Mouse (Mus musculus) adrenal gland (tissue): ENCODE measurements around the gene Pard3b.

ENCODE experiments used
- intact Hi-C: fragments of 180-260 bp; cut with DNase I; formaldehyde crosslinking; loops from one replicate; pipeline ENCODE4 v1.15.1; 2025

Pard3b gene

DNA sequence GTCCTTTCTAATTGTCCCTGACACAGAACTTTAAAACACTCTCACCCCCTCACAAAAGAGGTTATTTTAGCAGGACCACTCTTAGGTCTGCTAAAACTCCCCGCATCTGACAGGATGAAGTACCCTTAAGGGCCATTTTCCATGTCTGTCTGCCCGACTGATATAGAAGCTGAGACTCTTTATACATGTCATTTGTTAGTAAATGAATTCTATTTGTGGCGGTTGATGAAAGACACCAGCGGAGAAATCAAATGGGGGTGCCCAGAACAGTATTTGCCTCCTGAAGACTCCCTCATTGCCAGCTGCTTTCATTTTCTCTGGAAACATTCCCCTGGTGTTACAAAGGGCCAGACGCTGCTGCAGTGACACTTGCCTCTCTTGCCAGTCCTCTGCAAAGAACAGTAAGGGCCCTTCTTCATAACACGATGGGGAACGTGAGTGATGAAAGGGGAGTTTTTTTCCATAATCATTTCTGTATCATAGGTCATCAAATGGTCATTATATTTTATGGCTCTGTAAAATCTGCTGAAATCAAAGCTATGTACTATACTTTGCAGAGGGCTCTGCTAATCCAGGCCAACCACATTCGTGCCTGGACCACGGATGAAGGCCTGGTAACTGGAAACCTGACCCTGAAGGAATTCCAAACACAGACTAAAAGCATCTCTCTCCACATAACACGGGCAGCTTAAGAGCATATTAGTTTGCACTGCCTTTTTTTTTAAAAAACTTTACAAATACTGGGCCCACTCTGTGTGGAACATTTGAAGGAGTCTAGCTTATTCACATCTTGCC is 993.1 kb downstream of the Pard3b start:
- intact Hi-C loops, result no loop called here

DNA sequence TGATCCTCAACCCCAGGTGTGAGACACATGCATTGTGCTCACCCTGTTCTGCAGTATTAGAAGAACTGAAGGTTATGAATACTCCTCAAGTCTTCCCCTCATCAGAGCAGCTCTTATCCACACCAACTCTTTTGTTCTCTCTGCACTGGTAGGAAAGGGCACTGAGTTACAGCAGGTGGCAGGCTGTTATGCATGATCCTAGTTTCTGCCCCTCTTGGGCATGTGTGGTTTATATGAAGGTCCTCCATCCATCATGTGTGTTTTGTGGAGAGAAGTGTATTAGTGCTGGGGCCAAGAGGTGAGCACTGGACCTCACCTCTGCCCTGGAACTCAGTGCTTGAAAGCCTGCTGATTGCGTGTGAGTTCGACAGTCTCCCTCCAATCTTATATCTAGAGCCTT is 994.3 kb downstream of the Pard3b start:
- intact Hi-C loops, result no loop called here

DNA sequence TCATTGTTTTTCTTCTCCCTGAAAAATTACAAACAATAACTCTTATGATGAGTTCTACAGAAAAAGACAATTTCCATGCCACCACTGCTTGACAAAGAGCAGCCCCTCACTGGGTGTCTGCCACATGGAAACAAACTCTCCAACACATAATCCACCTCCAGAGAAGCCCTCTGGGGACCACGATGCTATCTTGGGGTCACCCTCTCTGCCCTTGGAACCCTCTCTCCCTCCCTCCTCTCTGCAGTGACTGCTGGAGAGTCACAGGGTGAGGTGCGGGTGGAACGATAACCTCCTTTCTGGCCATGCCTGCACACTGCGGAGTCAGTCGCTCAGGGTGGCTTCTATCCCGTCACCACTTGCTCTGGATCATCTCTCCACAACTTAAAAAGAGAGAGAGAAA is 996.6 kb downstream of the Pard3b start:
- intact Hi-C loops, result no loop called here

DNA sequence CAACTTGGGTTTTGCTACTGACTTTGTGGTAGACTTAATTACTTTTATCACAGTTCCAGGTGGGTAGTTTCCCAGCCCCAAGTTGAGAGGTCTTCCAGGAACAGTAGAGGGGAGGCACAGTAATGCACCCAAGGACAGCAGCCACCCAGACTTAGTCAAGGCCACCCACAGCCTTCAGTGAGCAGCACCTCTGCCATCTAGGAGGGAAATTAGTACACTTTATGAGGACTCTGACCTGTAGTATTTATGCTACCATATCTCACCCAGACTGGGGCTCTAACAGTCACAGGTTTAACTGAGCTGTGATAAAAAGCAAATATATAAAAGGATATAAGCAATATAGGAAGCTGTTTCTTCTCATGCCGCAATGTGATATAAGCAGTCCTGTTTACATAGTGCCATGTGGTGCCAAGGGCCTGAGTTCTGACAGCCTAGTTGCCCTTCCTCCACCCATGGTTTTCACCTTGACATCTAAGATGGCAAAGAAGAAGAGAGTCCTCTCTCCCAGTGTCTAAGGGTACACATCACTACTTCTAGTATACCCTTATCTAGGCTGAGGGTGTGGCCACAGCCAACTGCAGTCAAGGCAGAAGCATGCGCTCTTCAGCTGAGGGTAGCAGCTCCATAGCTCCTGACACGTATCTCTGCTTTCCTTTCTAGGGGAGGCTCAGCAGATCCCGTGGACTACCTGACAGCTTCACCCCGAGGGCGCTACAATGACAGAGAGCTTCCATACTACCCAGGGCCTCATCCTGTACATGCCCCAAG is 998.5 kb downstream of the Pard3b start:
- intact Hi-C loops, result no loop called here

DNA sequence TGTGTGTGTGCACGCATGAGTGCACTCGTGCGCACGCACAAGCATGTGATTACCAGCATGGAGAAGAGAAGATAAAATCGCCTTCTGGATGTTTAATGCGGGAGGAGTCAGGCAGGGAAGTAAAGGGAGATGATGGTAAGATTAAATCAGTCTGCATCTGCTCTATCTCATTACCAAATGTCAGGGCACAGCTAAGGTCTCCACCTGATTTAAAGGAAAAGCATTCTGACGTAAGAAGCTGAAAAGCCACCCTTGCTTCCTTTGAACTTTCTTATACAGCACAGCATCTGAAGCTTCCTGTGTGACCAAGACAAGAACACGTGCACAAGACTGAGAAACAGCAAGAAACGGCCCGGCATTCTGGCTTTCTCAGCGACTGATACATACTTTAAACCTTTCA is 1000.4 kb downstream of the Pard3b start:
- intact Hi-C loops, result no loop called here

DNA sequence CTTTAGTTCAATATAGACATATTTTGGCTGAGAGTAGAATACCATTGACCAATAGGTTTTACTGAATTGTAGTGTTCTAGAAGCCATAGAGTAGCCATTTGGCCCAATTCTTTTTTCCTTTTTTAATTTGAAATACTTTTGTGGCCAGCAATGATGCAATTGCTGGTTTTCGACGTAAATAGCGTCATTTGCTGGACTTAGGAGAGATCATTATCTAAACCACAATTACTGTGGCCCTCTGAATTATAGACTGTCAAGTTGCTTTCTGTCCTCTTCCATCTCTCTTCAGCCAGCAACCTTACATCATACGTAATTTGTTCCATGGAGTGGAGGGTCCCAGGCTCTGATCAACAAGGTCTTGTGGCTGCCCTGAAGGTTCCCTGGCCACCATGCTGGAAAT is 1000.8 kb downstream of the Pard3b start:
- intact Hi-C loops, result no loop called here

DNA sequence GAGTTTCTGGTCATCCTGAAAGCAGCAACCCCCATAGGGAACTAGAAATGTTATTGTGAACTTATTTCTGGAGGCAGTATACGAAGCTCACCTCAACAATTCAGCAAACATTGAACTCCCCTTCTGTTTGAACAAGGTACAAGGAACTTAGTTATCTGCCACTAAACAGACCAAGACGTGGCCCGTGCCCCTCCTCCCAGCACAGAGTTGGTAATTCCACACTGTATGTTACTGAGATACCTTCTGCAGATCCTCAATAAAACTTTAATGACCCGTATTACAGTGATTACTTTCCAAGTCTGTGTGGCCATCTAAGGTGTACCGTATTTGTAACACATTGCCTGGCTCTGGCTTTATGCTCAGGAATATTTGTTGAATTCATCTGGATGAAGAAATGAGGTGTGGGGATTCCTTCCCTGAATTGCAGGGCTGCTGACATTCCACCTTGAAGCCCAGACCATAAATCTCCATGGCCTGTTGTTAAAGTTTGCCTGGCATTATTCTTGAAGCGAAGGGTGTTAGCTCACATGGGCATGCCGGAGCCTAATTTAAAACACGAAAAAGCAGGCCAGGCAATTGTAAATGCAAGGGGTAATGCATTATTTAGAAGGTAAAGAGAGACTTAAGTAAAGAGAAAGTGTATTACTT is 1006.1 kb downstream of the Pard3b start:
- intact Hi-C loops, result no loop called here

DNA sequence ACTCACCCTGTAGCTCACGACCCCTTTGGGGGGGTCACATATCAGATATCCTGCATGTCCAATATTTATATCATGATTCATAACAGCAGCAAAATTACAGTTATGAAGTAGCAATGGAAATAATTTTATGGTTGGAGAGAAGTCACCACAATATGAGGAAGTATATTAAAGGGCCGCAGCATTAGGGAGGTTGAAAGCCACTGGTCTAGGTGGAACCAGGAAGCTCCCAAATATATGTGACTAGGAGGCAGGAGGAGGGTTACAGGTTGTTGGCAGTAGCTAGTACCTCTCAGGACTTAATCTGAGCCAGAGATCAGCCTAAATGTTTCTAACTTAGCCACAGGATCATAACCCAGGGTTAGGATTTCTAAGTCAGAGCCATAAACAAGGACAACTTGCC is 1008.2 kb downstream of the Pard3b start:
- intact Hi-C loops, result no loop called here

DNA sequence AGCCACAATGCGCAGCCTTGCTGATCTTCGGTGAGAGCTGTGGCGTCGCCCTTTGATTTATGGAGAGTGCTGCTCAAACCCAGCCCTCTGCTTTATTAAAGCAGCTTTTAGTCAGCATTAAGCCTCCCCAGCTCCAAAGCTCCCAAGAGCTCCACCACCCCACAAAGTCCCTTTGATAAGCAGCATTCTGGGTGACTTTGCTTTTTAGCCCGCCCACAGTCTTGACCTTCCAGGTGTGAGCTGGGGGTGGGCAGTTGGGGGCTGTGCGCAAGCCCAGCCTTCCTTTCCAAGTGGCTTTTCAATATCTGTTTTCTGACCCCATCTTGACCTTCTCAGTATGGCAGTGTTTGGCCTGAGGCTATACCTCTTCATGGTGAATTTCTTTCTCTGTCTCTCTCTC is 1009.5 kb downstream of the Pard3b start:
- intact Hi-C loops, result no loop called here

DNA sequence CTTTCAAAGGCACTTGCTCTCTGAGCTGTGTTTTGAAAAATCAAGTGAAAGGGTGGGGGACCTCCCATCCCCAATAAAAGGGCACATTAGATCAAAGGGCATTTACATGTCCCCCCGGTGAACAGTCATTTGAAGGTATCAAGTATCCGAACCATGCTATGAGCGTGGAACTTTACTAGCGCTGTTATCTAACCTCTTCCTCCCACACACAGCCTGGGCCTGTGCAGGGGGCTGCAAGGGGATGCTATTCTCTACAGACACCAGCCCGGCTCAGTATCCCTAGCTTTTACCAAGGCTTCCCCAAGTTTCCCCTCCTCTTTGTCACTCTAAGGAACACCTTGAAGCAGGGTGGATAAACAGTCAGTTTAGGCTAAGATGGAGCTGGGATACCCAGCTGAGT is 1010.0 kb downstream of the Pard3b start:
- intact Hi-C loops, result no loop called here

DNA sequence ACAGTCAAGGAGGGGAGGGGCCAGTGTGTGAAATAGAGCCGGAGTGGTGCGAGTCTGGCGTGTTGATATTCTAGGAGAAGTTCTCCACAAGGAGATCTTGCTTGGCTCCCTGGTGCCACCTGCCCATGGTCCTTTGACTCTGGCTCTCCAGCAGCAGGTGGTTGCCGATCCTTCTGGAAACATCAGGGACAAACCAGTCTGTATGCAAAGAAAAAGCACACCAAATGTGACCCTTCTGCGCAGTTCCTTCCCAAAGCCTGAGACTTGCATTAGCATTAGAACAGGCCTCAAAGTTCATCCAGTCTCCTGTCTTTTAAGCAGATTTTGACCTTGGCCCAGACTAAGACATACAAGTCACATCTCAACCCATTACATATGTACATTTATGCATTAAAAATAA is 1011.9 kb downstream of the Pard3b start:
- intact Hi-C loops, result no loop called here

DNA sequence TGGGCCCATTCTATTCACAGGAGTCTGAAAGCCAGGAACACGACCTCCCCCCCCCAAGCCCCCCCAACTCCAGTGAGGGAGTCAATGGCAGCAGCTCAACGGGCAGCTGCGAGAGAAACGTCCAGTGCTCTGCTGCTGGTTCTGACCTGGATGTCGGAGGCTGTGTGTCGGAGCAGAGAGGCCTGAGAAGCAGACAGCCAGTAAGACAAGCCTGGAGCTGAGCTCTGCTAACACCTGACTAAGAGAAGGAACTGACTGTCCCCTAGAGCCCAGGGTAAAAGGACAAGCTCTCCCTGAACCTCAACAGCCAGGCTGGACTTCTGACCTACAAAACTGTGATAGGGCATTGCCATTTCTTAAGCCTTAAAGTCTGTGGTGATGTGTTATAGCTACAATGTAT is 1015.8 kb downstream of the Pard3b start:
- intact Hi-C loops, result no loop called here

DNA sequence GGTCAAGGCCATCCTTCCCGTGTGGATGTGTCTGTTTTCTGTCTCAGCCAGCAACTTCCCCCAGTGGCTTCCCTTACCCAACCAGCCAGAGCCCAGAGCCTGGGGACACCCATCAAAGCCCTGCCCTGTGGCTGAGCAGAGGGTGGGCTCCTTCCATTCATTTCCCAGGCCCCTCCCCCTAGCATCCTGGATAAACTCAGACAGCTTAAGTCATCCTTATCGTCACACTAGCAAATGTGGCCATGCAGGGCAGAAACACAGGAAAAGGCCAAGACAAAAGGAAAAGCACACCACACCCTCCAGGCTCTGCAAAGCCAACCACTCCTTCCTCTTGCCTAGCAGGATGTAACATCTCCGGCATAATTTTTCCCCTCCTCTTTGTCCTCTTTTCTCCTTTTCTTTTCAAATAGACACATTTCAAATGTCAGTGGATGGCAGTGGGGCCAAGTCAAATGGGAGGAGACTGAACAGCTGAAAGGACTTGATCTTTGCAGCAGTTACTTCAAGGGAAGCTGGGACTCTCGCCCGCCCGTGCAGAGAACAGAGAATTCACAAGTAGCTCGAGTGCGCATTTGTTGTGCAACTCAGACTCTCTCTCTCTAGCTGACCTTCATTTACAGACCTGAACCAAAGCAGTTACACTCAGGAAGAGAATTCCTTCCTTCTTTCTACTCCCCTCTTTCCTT is 1026.5 kb downstream of the Pard3b start:
- intact Hi-C loops, result no loop called here

DNA sequence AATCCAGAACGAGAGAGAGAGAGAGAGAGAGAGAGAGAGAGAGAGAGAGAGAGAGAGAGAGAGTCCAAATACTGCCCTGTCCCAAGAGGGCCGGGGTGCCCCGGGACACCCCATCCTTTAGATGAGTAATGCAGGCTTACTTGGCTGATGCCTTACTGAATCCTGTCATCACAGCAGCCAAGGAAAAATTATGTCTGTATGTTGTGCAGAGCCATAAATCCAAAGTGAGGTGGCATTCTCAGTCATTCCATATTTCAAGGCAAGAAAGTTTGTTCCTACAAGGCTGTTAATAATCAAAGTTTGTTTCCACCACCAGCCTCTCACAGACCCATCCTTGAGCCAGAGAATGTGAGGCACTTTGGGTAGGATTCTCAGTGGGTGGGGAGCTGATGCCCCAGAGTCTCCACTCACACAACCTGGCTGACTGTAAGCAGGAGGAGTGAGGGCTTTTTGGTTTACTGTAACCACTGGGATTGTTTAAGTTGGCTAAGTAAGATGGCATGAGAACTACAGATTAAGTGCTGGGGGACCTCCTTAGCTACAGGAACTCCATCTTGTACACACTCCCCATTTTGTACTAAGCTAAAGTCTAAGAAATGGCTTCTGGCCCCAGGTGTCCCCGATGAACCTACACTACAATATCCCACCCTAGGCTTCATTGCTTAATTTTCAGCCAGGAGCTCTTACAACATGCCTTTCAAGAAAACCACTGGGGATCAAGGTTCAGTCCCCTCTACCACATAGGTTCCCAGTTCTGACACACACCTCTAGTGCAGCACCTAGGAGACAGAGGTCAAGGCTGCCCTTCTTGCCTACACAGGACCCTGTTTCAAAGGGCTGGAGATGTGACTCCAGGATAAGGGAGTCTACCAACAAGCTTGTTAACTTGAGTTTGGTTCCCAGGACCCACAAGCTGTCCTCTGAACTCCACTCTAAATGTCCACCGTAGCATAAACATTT is 1027.4 kb downstream of the Pard3b start:
- intact Hi-C loops, result no loop called here

DNA sequence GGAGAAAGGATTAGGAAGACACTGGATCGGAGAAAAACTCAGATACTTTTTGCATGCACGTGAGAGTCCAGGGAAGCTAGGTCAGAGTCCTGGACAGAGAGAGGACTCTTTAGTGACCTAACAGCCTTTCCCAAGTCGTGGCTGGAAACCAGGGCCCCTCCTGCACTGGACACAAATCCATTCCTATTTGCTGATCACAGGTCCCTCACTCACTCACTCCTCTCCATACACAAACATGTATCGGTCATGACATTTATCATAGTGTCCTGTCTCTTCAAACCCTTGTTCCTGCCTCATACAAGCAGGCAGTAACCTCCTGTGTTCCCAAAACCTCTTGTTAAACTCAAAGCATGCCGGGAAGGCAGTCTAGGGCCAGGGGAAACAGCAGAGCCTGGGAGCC is 1028.2 kb downstream of the Pard3b start:
- intact Hi-C loops, result no loop called here

DNA sequence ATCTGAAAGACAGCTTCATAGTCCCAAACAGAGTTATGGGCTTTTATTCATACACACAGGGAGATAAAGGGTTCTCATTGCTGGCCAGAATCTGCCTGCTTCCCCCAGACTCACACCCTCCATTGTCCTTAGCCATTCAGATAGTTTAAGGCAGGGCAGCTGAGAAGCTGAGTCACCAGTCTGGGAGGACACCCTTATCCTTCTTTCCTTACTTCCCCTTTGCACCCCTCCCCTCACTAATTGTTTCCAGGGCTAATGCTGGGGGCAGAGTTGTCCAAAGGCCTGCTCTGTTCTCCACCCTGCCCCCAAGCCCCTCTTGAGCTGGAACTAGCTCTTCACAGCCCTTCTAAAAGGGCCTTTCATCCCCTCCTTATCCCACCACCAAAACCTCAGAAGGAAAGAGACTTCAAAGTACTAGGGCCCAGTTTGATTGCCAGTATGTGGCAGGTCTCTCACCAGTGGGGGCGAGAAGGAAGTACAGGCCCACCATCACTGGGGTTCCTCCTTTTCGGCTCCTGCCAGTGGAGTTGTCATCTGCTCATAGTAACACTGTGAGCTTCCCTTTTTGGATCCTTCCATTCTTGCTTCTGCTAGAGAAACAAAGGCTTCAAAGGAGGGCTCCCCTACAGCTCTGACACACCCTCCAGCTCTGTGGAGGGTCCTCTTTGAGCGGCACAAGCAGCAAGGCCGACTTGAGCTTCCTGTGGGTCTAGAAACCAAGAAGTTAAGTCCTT is 1040.2 kb downstream of the Pard3b start:
- intact Hi-C loops, result no loop called here

DNA sequence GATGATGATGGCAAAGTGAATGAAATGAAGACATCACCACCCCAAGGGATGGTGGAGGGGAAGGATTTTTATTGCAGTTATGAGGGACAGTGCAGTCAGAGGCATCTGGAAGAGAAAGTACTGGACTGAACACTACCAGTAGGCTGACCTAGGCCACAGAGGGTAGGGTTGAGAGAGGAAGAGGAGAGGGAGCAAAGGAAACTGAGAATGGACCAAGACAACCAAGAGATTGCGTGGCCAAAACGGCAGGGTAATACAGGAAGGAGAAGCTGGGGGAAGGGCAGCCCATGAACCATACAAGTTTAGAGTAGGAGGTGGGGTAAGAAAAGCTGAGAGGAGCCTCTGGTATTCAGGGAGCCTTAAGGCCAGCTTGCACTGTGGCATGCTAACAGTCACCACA is 1040.8 kb downstream of the Pard3b start:
- intact Hi-C loops, result no loop called here

DNA sequence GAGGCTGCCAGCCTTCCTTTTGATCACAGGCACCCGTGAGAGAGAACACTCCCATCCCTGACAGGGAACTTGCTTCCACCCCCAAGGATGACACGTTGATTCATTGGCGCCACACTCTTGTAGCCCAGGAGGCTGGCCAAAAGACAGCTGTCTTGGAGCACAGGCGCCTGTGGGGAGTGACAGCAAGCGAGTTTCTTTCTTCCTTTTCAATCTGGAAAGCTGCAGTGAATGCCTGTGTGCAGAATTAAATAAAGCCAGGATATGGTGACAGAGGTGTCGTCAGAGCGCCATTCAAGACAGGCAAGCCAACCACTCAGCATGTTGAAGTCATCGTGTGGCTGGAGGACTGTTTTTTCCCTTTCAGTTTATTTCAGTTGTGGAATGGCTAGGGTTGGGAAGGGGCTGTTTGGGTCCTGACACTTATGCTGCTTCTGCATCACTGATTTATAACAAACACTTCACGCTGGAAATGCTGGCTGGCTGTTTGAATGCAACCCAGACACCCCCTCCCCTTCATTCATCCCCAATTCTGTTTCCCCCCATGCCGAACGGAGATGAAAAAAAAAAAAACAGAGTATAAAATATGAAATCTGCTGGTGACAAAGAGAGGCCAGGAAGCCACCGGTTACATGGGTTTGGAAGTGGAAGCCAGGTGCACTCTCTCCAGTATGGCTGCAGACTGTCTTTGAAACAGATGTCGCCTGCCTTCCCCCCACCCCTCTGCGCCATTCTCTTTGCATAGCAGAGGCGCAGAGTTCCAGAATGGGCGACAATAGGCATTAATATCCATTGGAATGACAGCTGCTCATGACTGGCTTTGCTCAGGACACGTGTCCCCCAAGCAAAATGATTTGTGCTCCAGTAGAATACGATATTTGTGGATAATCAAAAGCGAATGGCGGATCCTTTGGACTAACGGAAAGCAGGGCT is 1044.1 kb downstream of the Pard3b start:
- intact Hi-C loops, result no loop called here

DNA sequence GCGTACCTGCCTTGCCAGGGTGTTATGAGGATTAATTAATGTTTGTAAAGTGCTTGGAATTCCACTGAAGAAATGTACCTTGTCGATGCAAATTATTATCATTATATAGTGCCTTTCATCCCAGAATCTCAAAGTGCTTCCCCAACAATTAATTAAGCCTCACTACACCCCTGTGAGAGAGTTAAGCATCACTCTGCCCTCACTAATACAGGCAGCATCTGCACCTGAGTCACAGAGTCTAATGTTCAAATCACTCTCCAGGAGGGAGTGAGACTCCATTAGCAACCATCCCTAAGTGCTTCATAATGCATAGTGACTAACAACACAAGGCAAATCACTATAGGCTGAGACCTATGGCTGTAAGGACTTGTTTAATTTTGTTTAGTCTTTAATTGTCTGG is 1044.9 kb downstream of the Pard3b start:
- intact Hi-C loops, result no loop called here
